Mouse (Mus musculus) embryo, embryonic 11.5 days (tissue): Measurements from ENCODE around the gene Btbd11.

ENCODE experiments used
- DNase-seq: peaks from one replicate; pipeline ENCODE4 v3.0.0-alpha.2; 2012; ENCODE audit warnings: low read depth, low spot score

Gene Btbd11

GRCm38 (mm10) chr10:85386605-85387218, at the start of gene Btbd11:
TSS of gene Btbd11 (plus strand) at chr10:85386814.
- peak; percentile 87 for DNase-seq

DNA sequence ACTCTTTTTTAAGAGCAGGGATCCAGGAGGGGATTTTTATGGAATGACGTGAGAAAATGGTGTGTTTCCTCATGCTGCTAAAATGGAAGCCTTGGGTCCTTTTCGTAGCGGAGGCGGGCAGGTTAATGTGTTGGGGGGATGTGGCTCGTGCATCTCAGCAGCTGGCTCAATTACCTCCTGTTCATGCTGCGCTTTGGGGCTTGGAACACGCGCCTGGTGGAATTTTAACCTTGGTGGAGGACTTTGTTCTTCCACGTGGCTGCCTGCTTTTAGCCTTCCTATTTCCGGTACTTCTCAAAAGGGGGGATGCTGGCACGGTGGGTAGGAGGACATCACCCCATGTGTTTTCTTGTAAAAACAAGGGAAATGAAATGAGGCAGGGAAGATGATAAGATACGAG, 47.9 kb upstream of the Btbd11 start:
- no peak for DNase-seq

DNA sequence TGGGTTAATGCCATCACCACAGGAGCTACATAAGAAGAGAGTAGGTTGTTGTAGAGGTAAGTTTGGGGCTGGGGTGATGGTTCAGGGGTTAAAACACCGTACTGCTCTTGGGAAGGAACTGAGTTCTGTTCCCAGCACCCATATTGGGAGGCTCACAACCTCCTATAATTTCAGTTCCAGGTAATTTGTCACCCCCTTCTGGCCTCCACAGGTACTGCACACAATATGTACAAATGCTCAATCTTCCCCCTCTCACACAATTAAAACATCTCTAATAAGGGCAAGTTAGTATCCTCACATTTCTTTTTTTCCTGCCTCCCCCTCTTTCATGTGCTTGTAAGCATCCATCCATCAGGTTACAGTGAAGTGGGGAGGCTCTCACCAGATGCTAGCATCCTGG, 44.7 kb upstream of the Btbd11 start:
- DNase-seq = no peak

DNA sequence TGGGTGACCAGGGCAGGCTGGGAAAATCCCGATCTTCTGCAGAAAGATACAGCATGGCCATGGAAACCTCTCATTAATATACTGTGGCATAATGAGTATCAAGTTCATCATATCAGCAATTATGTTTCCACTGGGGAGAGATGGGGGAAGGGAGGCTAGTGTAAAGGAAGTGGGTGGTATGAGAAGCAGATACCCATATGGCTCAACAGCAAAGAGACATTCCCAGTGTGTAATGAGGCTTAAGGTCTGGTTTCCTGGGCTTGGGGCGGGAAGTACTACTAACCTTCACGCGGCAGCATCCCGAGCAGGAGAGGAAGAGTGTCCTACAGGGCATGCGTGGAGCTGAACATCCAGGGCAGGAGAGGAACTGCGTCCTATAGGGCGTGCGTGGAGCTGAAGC, 39.4 kb upstream of the Btbd11 start:
- no peak for DNase-seq

GRCm38 (mm10) chr10:85352505-85352904, 34.1 kb upstream of the Btbd11 start:
- DNase-seq = no peak

DNA sequence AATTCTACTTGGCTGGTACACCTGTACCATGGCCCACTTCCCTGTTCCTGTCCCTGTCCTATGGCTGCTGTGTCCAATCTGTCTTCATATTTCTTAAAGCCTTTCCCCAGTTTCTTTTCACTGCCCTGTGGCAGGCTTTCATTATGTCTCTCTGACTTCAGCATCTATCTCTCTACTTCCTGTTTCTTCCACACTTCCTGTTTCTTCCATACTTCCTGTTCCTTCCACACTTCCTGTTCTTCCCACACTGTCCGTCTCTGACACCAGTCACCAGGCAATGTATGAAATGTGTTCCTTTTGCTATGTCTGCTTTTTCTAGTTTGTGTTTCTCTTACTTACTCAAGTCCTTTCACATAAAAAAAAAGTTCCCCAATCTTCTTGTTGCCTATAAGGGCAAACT, 32.3 kb upstream of the Btbd11 start:
- no peak for DNase-seq

DNA sequence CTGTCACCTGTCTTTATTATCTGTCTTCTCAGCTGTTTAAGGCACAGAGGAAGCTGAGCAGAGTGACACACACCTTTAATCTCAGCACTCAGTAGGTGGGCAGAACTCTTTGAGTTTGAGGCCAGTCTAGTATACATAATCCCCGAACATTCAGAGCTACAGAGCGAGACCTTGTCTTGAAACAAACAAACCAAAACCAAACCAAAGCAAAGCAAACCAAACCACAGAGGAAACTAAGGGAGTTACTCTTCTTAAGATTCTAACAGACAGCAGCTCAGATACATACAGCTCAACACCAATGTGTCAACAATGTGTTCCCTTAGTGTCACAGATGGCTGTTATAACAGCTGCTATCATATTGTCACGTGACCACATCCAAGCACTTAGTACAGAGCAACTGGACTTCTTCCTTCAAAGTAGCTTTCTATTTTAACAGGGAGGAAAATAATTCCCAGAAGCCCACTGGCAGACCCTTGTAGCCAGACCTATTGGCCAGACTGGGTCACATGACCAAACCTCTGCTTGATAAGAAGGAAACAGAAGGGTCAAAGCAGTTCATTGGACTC, 27.0 kb upstream of the Btbd11 start:
- no peak for DNase-seq

DNA sequence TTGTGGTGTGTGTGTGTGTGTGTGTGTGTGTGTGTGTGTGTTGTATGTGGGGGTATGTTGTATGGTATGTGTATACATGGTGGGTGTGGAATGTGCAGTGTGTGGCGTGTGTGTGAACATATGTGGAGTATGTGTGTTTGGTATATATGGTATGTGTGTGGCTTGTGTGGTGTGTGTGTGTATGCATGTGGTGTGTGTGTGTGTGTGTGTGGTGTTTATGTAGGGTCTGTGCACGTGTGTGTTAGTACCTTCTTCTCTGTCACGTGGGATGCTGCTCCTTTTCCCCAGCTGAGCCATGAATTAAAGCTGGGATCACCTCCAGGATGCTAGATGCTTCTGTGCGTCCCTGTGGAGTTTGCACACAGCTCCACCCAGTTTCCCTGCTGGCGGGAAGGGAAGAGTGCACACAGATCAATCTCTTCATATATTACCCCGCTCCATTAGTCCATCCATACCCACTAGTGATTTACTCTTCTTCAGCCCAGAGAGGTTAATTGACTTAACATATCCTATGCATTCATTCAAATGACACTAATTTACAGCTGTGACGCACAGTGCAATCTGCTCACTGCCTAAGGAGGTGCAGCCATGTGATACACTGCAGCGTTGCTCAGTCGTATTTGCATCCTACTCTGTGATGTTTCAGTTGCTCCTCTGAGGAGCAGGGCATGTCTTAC, 23.7 kb upstream of the Btbd11 start:
- DNase-seq = no peak

DNA sequence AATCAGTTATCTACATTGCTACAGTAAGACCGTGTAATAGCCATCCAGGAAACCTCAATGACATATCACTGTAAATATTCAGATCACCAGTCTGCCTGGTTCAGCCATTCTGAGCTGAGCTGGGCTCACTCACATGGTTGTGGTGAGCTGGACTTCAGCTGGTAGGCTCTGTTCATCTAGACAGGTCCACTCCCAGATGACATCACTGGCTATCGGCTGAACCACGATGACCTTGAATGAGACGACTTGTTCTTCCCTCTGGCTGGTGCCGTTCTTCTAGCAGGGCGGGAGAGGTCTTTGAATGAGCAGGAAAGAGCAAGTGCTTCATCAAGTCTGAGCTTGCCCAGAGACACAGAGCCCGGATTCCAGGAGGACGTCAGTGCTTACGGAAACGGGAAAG, 19.7 kb upstream of the Btbd11 start:
- DNase-seq = no peak

- no peak for DNase-seq
These were observed 15.3 kb upstream of the Btbd11 start for GRCm38 (mm10) chr10:85371309-85371708.

DNA sequence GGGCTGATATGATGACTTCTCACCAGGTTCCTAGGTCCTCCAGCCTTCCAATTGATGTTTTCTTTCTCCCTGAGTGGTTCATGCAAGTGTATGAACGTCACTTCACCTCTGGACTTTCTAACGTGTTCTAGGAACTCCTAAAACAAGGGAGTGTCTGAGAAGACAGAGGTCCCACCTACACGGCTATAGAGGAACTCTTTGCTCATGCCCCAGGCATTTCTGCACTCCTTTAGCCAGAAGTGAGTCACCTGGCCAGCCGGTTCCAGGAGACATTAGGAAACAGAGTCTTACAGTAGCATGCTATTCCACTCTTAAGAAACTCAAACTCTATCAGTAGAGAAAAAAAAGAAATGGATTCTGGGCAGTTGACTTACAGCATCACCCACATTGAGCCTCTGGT, 14.5 kb upstream of the Btbd11 start:
- DNase-seq = no peak

GRCm38 (mm10) chr10:85378972-85379371, 7.6 kb upstream of the Btbd11 start:
- no peak for DNase-seq

DNA sequence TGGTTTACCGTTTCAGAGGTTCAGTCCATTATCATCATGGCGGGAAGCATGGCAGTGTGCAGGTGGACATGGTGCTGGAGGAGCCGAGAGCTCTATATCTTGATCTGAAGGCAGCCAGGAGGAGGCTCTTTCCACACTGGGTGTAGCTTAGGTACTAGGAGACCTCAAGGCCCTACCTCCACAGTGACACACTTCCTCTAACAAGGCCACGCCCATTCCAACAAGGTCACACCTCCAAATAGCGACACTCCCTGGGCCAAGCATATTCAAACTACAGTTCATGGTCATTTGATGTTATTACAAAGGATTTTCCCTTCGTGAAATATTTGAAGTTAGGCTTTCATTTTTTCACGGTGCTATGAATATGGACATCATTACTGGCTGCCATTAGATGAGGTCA, 3.6 kb upstream of the Btbd11 start:
- no peak for DNase-seq

- DNase-seq = no peak
These were observed 831 bp downstream of the Btbd11 start for GRCm38 (mm10) chr10:85387219-85388070.

- DNase-seq = no peak
These were observed 1.6 kb downstream of the Btbd11 start for GRCm38 (mm10) chr10:85388071-85388750.

- DNase-seq = no peak
These were observed 2.1 kb downstream of the Btbd11 start for GRCm38 (mm10) chr10:85388751-85389115.

GRCm38 (mm10) chr10:85389286-85390139, 2.9 kb downstream of the Btbd11 start:
- DNase-seq = no peak

- DNase-seq = no peak
These were observed 6.4 kb downstream of the Btbd11 start for GRCm38 (mm10) chr10:85393016-85393415.

DNA sequence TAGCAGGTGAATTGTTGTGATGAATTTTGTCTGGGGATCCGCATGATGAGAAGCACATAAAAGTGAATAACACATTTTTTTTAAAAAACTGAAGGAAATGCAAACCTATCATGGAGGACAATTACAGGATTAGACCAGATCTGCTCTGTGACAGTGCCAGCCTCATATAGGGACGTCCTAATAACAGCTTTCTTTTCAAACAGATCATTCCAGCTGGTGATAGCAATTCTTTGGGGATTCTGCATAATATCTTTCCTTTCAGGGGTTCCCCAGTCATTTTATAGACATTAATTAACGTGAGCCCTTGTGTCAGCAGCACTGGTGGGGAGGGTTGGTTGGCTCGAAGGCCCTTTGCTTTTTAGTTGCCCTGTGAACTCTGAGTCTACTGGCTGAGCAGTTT, 7.9 kb downstream of the Btbd11 start:
- DNase-seq = no peak

GRCm38 (mm10) chr10:85411120-85411519, 24.5 kb downstream of the Btbd11 start:
- DNase-seq = no peak
